8 mouse cellular contexts compared by ENCODE assay signal in genomic region chrX:101642091-101642490, GRCm38 (mm10). TPM values are rescaled to one million over a fixed set of nuclear protein-coding genes. Genes with fewer than 3 reads are reported as not detected.
DNase-seq lines count a peak whose midpoint lies in the region; ATAC-seq and TF ChIP-seq lines count a peak whose summit lies in the region.

No protein-coding gene starts in this region.

- 13% methylated on average over 5 of the region's 5 CpGs for WGBS in lung, postnatal 0 days
- WGBS in limb, embryonic 12.5 days: 20% methylated on average over 5 of the region's 5 CpGs
- 18% methylated on average over 5 of the region's 5 CpGs for WGBS in neural tube, embryonic 15.5 days

- H3K9me3 ChIP-seq in erythroblast, embryonic 14.5 days (ENCODE audit: control insufficient read depth, low read length): peaks cover 5% of the 10 kb centered on the region
- no peaks in the 10 kb centered on the region for H3K9me3 ChIP-seq in lung, postnatal 0 days (ENCODE audit: low read length)
- no peaks in the 10 kb centered on the region for H3K9me3 ChIP-seq in limb, embryonic 12.5 days
- no peaks in the 10 kb centered on the region for H3K9me3 ChIP-seq in neural tube, embryonic 15.5 days (replicated peaks)

- H3K9ac ChIP-seq in lung, postnatal 0 days (replicated peaks; ENCODE audit: low read depth): no peak overlapping the region; the same call in 1 of the 2 replicates
- peak overlapping the region; percentile 82 for H3K9ac ChIP-seq in limb, embryonic 12.5 days (replicated peaks)
- peak overlapping the region; percentile 38 for H3K9ac ChIP-seq in neural tube, embryonic 15.5 days (replicated peaks)

- H3K4me2 ChIP-seq in lung, postnatal 0 days (replicated peaks; ENCODE audit: low read depth, low read length): peak overlapping the region; percentile 48
- peak overlapping the region; percentile 63 for H3K4me2 ChIP-seq in limb, embryonic 12.5 days
- H3K4me2 ChIP-seq in neural tube, embryonic 15.5 days: peak overlapping the region; percentile 56

- H3K27ac ChIP-seq in lung, postnatal 0 days (ENCODE audit: low read length): no peak overlapping the region
- no peak overlapping the region for H3K27ac ChIP-seq in limb, embryonic 12.5 days
- H3K27ac ChIP-seq in neural tube, embryonic 15.5 days (replicated peaks): no peak overlapping the region

- peak overlapping the region; percentile 78 for H3K4me3 ChIP-seq in erythroblast, embryonic 14.5 days (replicated peaks)
- H3K4me3 ChIP-seq in lung, postnatal 0 days (ENCODE audit: low read depth, low read length): peak overlapping the region; percentile 63
- H3K4me3 ChIP-seq in limb, embryonic 12.5 days (replicated peaks): peak overlapping the region; percentile 64
- peak overlapping the region; percentile 62 for H3K4me3 ChIP-seq in neural tube, embryonic 15.5 days (replicated peaks)

- TF ChIP-seq EP300 in lung, postnatal 0 days (IDR thresholded peaks at IDR 0.05): no peak

- no peak for DNase-seq in lung, postnatal 0 days (ENCODE audit: low spot score)
- DNase-seq in lung, postnatal 10 days: no peak
- no peak for DNase-seq in natural killer cell, adult 2 months (ENCODE audit: low spot score in 2 of 2)

- no peak for TF ChIP-seq CTCF in lung, postnatal 0 days (IDR thresholded peaks at IDR 0.05)

- ATAC-seq in erythroblast, adult 5-6 weeks (replicated peaks; ENCODE audit: low FRiP score, poor library complexity, severe bottlenecking): no peak
- ATAC-seq in lung, postnatal 0 days: no peak
- no peak for ATAC-seq in limb, embryonic 12.5 days (ENCODE audit: insufficient number of reproducible peaks, insufficient read depth, low FRiP score, low TSS enrichment, low read depth)
- no peak for ATAC-seq in neural tube, embryonic 15.5 days (ENCODE audit: low FRiP score)
- ATAC-seq in megakaryocyte progenitor cell, adult 5-6 weeks (replicated peaks; ENCODE audit: poor library complexity): no peak

- H3K36me3 ChIP-seq in erythroblast, embryonic 14.5 days (ENCODE audit: control insufficient read depth): peaks cover 39% of the 10 kb centered on the region
- no peaks in the 10 kb centered on the region for H3K36me3 ChIP-seq in lung, postnatal 0 days (ENCODE audit: insufficient read depth, low read length)
- H3K36me3 ChIP-seq in limb, embryonic 12.5 days: peaks cover 15% of the 10 kb centered on the region; the same call in 1 of the 2 replicates
- H3K36me3 ChIP-seq in neural tube, embryonic 15.5 days: no peaks in the 10 kb centered on the region

- H3K27me3 ChIP-seq in erythroblast, embryonic 14.5 days (ENCODE audit: control insufficient read depth): peaks cover 12% of the 10 kb centered on the region
- no peaks in the 10 kb centered on the region for H3K27me3 ChIP-seq in lung, postnatal 0 days (replicated peaks; ENCODE audit: insufficient read depth, low read length)
- peaks cover 31% of the 10 kb centered on the region for H3K27me3 ChIP-seq in limb, embryonic 12.5 days
- H3K27me3 ChIP-seq in neural tube, embryonic 15.5 days (replicated peaks): 0 out of 2 replicates have a peak, but pooled peaks cover 5% of the 10 kb centered on the region

- peaks cover 29% of the 10 kb centered on the region for H3K4me1 ChIP-seq in erythroblast, embryonic 14.5 days (ENCODE audit: control insufficient read depth)
- H3K4me1 ChIP-seq in lung, postnatal 0 days (ENCODE audit: insufficient read depth, low read depth, low read length): no peaks in the 10 kb centered on the region; the same call in 1 of the 2 replicates
- H3K4me1 ChIP-seq in limb, embryonic 12.5 days (replicated peaks): 0 out of 2 replicates have a peak, but pooled peaks cover 5% of the 10 kb centered on the region
- peaks cover 13% of the 10 kb centered on the region for H3K4me1 ChIP-seq in neural tube, embryonic 15.5 days

RNA-seq across cellular contexts. Expression of gene Ogt, which starts 2.2 kb away (rescaled TPM):
- 0.14 and 0.38 TPM in 2 replicates for polyA plus RNA-seq in erythroblast, embryonic 14.5 days (2012)
- 594 and 651 TPM in 2 replicates for total RNA-seq in erythroblast, adult 5-6 weeks (2015; ENCODE audit: low replicate concordance)
- total RNA-seq in erythroblast, adult 5-6 weeks (2017; ENCODE audit: low replicate concordance): 467 and 535 TPM in 2 replicates
- polyA plus RNA-seq in lung, postnatal 0 days (2015; fragmentation: Nextera tagmentation; extraction: Ambion mirVana): 76.6 and 88.2 TPM in 2 replicates
- polyA plus RNA-seq in limb, embryonic 12.5 days (2016; fragmentation: Nextera tagmentation; extraction: Ambion mirVana): 158 and 173 TPM in 2 replicates
- polyA plus RNA-seq in neural tube, embryonic 15.5 days (2015; fragmentation: Nextera tagmentation; extraction: Ambion mirVana): 165 and 168 TPM in 2 replicates
- total RNA-seq in megakaryocyte progenitor cell, adult 5-6 weeks (2015): 85.2 and 148 TPM in 2 replicates
- 53.9 and 80.9 TPM in 2 replicates for total RNA-seq in megakaryocyte progenitor cell, adult 5-6 weeks (2017)

Comparison
In these comparisons a context has a peak if more than half of its experiments do, and no peak if none do; other contexts are left out.
1. RNA of gene Ogt, which starts 2.2 kb away (polyA plus RNA-seq): 165 to 168 TPM in neural tube, embryonic 15.5 days, 158 to 173 TPM in limb, embryonic 12.5 days and 76.6 to 88.2 TPM in lung, postnatal 0 days; 0.14 to 0.38 TPM in erythroblast, embryonic 14.5 days; every median in the first group is over 10 times any median in the second.
2. Peak in every context shown above with its lines, with median percentiles within 50 percentile points of each other: H3K4me3 ChIP-seq and H3K4me2 ChIP-seq.